Mouse (Mus musculus) bone marrow macrophage, adult 2 months (primary cell): ENCODE measurements around the gene Tssk6.

Source experiments
- CTCF ChIP-seq: IDR thresholded peaks from 2 replicates; pipeline ENCODE4 v1.5.1; 2012; ENCODE audit warnings: low read depth, mild to moderate bottlenecking, low read length, moderate library complexity
- POLR2A ChIP-seq: IDR thresholded peaks from 2 replicates; pipeline ENCODE4 v1.6.1; 2012; ENCODE audit warnings: mild to moderate bottlenecking, low read depth, low read length, borderline replicate concordance

DNA sequence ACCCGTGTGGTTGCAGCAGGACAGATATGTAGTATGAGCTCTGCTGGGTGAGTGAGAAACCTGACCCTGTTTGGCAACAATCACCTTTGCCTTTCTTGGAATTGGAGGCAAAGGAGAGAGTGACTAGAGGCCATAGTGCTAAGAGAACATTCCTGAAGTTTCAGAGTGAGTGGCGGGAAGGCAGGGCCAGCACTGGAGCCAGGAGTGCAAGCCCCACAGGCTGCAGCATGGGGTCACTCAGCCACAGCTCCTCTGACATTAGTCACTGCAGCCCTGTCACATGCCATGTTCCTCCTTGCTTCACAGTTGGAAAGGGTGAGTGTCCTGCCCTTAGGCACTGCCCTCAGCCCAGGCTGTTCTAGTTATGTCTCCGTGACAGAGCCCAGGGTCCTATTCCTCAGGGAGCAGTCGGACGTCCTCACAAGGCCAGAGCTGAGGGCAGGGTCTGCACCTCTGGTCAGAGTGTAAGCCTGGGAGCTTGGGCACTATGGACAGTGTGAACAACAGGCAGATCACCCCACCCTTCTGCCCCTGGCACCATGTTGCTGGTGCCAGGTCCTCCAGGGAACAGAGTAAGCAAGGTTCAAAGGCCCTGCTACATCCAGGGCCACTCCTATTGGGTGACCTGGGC, 34.2 kb upstream of the Tssk6 start:
- no peak for TF ChIP-seq POLR2A
- TF ChIP-seq CTCF: no peak
